Mouse (Mus musculus) brain, adult 10 weeks (tissue): ENCODE data around the gene C1galt1. TPM values are rescaled to one million over a fixed set of nuclear protein-coding genes. Genes with fewer than 3 reads are reported as not detected.

Source experiments
- polyA plus RNA-seq: library from polyadenylated mRNA; stranded (reverse); fragments of 350-450 nt; fragmentation: Illumina TruSeq; extraction: RNeasy Lipid Tissue Mini Kit (QIAGEN cat#74804); gene quantifications from one replicate; pipeline ENCODE4 v1.2.3, GENCODE M21; 2015; ENCODE audit warnings: low read depth, low replicate concordance

The C1galt1 gene
- polyA plus RNA-seq: 11.3 TPM

DNA sequence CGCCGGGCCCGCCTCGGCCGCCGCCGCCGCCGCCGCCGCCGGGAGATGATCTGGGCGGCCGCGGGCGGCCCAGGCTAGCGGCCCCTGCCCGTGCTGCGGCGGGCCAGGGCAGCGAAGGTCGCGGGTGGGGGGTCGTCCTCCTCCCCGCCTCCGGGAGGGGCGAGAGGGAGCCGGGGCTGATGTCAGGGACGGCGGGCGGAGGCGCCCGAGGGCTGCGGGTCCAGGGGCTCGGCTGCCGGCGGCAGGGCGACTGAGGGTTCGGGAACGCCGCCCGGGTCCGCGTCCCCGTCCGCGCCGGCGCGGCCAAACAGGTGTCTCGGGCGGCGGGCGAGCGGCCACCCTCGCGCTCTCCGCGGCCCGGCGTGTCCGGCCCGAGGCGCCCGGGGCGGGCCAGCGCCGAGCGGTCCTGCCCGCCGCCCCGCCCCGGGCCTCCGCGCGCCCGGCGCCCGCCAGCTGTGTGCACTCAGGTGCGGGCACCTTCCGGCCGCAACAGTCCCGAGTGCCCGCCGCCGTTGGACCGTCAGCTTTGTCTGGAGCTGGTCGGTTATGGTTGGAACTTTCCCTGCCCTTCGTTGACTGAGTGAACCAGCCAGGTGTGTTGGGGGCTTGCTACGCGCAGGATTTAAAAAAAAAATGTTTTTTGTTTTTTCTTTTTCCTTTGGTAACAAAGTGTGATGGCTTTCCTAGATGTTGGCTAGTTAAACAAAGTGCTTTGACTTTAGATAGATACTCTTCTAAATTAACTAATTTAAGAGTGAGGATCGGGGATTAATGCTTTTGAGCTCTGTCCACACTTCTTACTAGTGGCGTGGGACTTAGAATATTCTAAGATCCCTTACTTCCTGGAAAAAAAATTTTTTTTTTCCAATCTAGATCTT is at the start of gene C1galt1:
Gene C1galt1 (plus strand): TSS at position 41 of the 878 bp plus-strand sequence.

Other genes starting within 250 kb of the C1galt1 start
- gene Asns, start 151.6 kb upstream of the C1galt1 start, polyA plus RNA-seq: 124 TPM